Mouse (Mus musculus) heart, adult 8-10 months (tissue): ENCODE measurements around the gene Gm7356. TPM values are rescaled to one million over a fixed set of nuclear protein-coding genes. Genes with fewer than 3 reads are reported as not detected.
"Not testable (repeated sequence)": the region's sequence is repeated elsewhere in the genome, so short reads cannot be mapped to it uniquely, and the experiment has no call there.

Source experiments
- DNase-seq: peaks from one replicate; pipeline ENCODE4 v3.0.0; 2022; ENCODE audit warnings: low spot score
- total RNA-seq, 4 experiments: library from RNA; stranded (reverse); gene quantifications; 2 replicates each; pipeline ENCODE4 v1.2.4; 2022

Gm7356 gene
- not detected for total RNA-seq

GRCm38 (mm10) chr17:14003604-14004003 lies at the start of gene Gm7356:
Gene Gm7356, minus strand, starts transcription at chr17:14003704.
- DNase-seq, result not testable (repeated sequence)

- not testable (repeated sequence) for DNase-seq
These were observed 38.4 kb upstream of the Gm7356 start for GRCm38 (mm10) chr17:14041880-14042279.

GRCm38 (mm10) chr17:14037012-14037411 lies 33.5 kb upstream of the Gm7356 start:
- DNase-seq, result not testable (repeated sequence)

DNA sequence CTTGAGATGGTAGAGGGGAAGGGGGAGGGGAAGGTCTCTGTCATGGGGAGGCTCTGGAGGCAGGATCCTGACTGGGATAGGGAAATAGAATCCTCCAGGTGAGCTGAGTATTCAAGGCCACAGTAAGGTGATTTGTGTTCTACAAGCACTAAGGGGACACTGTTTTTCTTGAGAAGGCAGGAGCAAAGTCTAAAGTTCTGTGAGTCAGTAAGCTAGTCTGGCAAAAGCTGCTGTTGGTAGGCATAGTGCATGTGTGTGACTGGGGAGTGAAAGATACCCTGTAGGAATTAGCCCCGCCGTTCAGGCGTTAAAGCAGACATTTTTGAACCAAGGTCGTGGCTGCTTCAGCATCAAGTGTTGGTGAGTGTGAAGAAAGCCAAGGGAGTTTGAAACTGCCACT lies 32.6 kb upstream of the Gm7356 start:
- DNase-seq, result not testable (repeated sequence)

DNA sequence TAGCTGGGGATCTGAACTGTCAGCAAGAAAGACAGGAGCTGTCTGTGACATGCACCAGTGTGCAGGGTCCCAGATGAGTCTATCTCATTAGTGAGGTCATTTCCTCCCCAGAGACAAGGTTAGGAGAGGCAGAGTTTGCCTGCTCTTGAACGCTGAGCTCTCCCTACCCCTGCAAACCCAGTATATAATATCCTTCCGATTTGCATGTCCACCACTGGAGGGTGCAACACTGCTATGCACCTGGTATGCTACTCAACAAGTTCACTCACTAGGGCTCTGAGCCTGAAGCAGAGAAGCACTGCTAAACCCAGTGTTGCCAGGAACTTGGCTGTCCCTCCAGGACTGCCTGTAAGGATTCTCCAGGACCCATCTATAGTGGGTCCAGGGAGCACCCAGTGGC lies 10.1 kb downstream of the Gm7356 start:
- not testable (repeated sequence) for DNase-seq

DNA sequence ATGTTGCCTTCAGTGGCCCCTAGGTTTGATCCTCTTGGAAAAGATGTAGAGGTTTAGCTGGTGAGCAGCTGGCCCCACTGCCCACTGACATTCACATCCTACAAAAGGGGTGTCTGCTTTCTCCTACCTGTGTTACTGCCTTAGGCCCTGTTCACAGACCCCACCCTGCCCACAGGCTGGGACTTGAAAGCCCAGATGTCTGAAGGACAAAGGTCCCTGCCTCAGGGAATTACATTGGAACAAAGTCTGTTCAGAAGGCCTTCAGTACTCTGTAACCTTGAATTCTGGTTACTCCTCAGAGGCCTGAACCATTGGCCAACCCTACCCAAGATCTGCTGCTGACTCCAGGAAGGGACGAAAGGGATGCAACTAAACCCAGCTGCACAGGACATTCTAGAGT lies 15.8 kb downstream of the Gm7356 start:
- DNase-seq, result no peak

GRCm38 (mm10) chr17:13970796-13971195 lies 32.7 kb downstream of the Gm7356 start:
- not testable (repeated sequence) for DNase-seq

DNA sequence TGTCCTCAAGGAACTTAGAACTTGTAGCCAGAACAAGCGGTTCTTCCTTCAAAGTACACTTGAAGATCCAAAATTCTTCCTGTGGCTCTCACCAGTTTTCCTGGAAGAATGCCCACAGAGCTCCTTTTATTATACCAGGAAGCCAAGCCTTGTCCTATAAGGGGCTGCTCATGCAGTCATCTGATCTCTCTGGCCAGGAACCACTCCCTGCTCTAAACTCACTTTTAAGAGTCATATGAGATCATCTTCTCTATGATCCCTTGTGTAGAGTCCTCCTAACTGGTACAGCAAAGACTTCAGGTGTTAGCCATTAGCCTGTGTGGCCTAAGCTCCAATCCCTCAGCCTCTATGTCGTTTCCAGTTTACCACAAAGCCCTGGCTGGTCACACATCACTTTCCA lies 33.6 kb downstream of the Gm7356 start:
- DNase-seq, result not testable (repeated sequence)

- not testable (repeated sequence) for DNase-seq
These were observed 38.5 kb downstream of the Gm7356 start for GRCm38 (mm10) chr17:13965048-13965447.

DNA sequence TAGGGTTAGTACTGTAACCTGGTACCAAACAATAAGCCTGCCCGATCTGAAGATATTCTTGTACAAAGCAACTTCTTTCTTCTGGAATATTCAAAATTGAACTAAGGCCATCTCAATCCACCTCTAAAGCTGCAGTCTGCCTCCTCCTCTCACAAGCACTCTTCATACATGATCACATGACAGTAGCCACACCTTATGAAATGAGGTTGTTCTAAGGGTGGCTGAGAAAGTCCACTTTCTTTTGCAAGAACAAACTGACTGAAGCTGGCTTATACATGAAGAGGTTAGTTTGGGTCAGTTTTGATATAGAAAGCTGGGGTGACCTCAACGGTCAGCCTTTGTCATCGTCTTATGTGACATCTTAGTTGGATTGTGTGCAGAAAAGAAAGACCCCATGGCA lies 41.3 kb downstream of the Gm7356 start:
- DNase-seq, result not testable (repeated sequence)

DNA sequence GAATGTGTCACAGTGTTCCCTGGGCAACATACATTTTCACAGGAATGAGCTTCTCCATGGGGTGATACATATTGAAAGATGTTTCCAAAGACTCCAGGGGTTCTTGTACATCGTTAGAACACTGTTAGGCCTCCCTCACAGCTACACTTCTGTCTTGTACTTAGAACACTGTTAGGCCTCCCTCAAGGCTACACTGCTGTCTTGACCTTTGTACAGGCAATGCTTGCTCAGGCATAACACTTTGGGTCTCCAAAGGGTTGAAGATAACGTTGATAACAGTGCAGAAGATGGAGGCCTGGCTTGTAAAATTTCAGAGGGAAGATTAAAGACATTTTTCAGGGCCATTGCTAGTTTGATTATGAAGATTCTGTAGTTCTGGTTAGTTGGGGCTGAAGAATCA lies 45.4 kb downstream of the Gm7356 start:
- not testable (repeated sequence) for DNase-seq

GRCm38 (mm10) chr17:13951570-13951969 lies 51.9 kb downstream of the Gm7356 start:
- DNase-seq, result not testable (repeated sequence)

Other genes with a start within 250 kb of the Gm7356 start
- gene Afdn, start 243.2 kb downstream of the Gm7356 start, total RNA-seq, result 100 to 1,000 TPM in 1 of 4 experiments, 10 to 100 TPM in 3; 62.7 to 106 (median 77.6) TPM
- 1 to 10 TPM; 6.0 to 7.6 (median 6.3) TPM for gene Tcte2, start 241.9 kb downstream of the Gm7356 start, total RNA-seq
- gene Gm7168, start 55.3 kb downstream of the Gm7356 start, total RNA-seq, result not detected
- gene Gm7358, start 55.8 kb upstream of the Gm7356 start, total RNA-seq, result not detected
- gene Dact2, start 200.6 kb upstream of the Gm7356 start, total RNA-seq, result 1 to 10 TPM in 2 of 4 experiments, under 1 TPM in 2; 0.94 to 1.3 (median 0.98) TPM